Mouse (Mus musculus) forebrain, embryonic 15.5 days (tissue): ENCODE measurements around the gene Asic2. TPM values are rescaled to one million over a fixed set of nuclear protein-coding genes. Genes with fewer than 3 reads are reported as not detected.
A peak's percentile ranks its signal among the peaks of the same experiment; 100 is the strongest.

Experiments
- ATAC-seq: fragments of 200-750 bp; cut with Nextera tagmentation; replicated peaks from 2 replicates; pipeline ENCODE4 v1.8.0; 2017; ENCODE audit warnings: mild to moderate bottlenecking, moderate TSS enrichment, moderate library complexity
- H3K27ac ChIP-seq: fragments of 300-500 bp; sonication (generic); replicated peaks from 2 replicates; pipeline ENCODE4 v1.5.1; 2015; ENCODE audit warnings: mild to moderate bottlenecking, inconsistent platforms
- H3K27me3 ChIP-seq: fragments of 300-500 bp; sonication (generic); 2 replicates; pipeline ENCODE4 v1.6.1; 2015; ENCODE audit warnings: inconsistent platforms
- H3K36me3 ChIP-seq: fragments of 300-500 bp; sonication (generic); 2 replicates; pipeline ENCODE4 v1.6.1; 2015; ENCODE audit warnings: mild to moderate bottlenecking, inconsistent platforms
- H3K4me1 ChIP-seq: fragments of 300-500 bp; sonication (generic); 2 replicates; pipeline ENCODE4 v1.6.1; 2015; ENCODE audit warnings: inconsistent platforms
- H3K4me2 ChIP-seq: fragments of 300-500 bp; sonication (generic); replicated peaks from 2 replicates; pipeline ENCODE4 v1.6.1; 2015; ENCODE audit warnings: mild to moderate bottlenecking, inconsistent platforms
- H3K4me3 ChIP-seq: fragments of 300-500 bp; sonication (generic); 2 replicates; pipeline ENCODE4 v1.5.1; 2015; ENCODE audit warnings: mild to moderate bottlenecking, inconsistent platforms
- H3K9ac ChIP-seq: fragments of 300-500 bp; sonication (generic); replicated peaks from 2 replicates; pipeline ENCODE4 v1.6.1; 2015; ENCODE audit warnings: mild to moderate bottlenecking, inconsistent platforms
- H3K9me3 ChIP-seq: fragments of 300-500 bp; sonication (generic); 2 replicates; pipeline ENCODE4 v1.6.1; 2016; ENCODE audit warnings: inconsistent platforms
- WGBS: fragments of 180-500 bp; shearing (Covaris S2); methylation state at CpG from one replicate; pipeline ENCODE4 v1.1.7; 2015; ENCODE audit warnings: mixed read lengths; 5-methylcytosine and 5-hydroxymethylcytosine counted together
- polyA plus RNA-seq: library from polyadenylated mRNA; unstranded; fragments of >200 nt; fragmentation: Nextera tagmentation; extraction: Ambion mirVana; gene quantifications from 2 replicates; pipeline ENCODE4 v1.2.1, GENCODE M21; 2015

Asic2 gene
- polyA plus RNA-seq, 1 experiment from 2014 or later = 5.5 TPM

GRCm38 (mm10) chr11:81940988-81941387 lies 27.3 kb downstream of the Asic2 start:
- WGBS = 19% methylated on average over 1 of the region's 1 CpGs
- H3K9ac ChIP-seq = no peak overlapping the region
- no peak overlapping the region for H3K4me3 ChIP-seq
- H3K36me3 ChIP-seq = no peaks in the 10 kb centered on the region
- H3K4me2 ChIP-seq = no peak overlapping the region
- H3K9me3 ChIP-seq = no peaks in the 10 kb centered on the region
- H3K27me3 ChIP-seq = no peaks in the 10 kb centered on the region
- no peak overlapping the region for H3K27ac ChIP-seq
- ATAC-seq = no peak
- H3K4me1 ChIP-seq = no peaks in the 10 kb centered on the region

GRCm38 (mm10) chr11:81937516-81937915 lies 30.7 kb downstream of the Asic2 start:
- 91% methylated on average over 1 of the region's 1 CpGs for WGBS
- no peak overlapping the region for H3K9ac ChIP-seq
- no peaks in the 10 kb centered on the region for H3K9me3 ChIP-seq
- no peak overlapping the region for H3K27ac ChIP-seq
- no peaks in the 10 kb centered on the region for H3K27me3 ChIP-seq
- H3K36me3 ChIP-seq = no peaks in the 10 kb centered on the region
- no peak overlapping the region for H3K4me3 ChIP-seq
- H3K4me2 ChIP-seq = no peak overlapping the region
- no peak for ATAC-seq
- H3K4me1 ChIP-seq = no peaks in the 10 kb centered on the region

- no peak for ATAC-seq
- Histone ChIP-seq H3K9ac (no peak overlapping the region), H3K27me3 (no peaks in the 10 kb centered on the region), H3K4me2 (no peak overlapping the region), H3K27ac (no peak overlapping the region), H3K36me3 (no peaks in the 10 kb centered on the region), H3K4me1 (no peaks in the 10 kb centered on the region), H3K4me3 (no peak overlapping the region), H3K9me3 (no peaks in the 10 kb centered on the region)
These were observed 41.9 kb downstream of the Asic2 start for GRCm38 (mm10) chr11:81926393-81926792.

- Histone ChIP-seq H3K27me3 (no peaks in the 10 kb centered on the region), H3K27ac (no peak overlapping the region), H3K36me3 (no peaks in the 10 kb centered on the region), H3K4me3 (no peak overlapping the region), H3K4me1 (no peaks in the 10 kb centered on the region), H3K4me2 (no peak overlapping the region), H3K9me3 (no peaks in the 10 kb centered on the region), H3K9ac (no peak overlapping the region)
- no peak for ATAC-seq
- WGBS = 91% methylated on average over 4 of the region's 4 CpGs
These were observed 44.6 kb downstream of the Asic2 start for GRCm38 (mm10) chr11:81923626-81924025.

GRCm38 (mm10) chr11:81923096-81923495 lies 45.2 kb downstream of the Asic2 start:
- 93% methylated on average over 2 of the region's 2 CpGs for WGBS
- no peak overlapping the region for H3K4me3 ChIP-seq
- ATAC-seq = no peak

GRCm38 (mm10) chr11:81915501-81915900 lies 52.8 kb downstream of the Asic2 start:
- Histone ChIP-seq H3K27me3 (peaks cover 2% of the 10 kb centered on the region; the same call in 1 of the 2 replicates), H3K9ac (no peak overlapping the region), H3K4me3 (no peak overlapping the region), H3K4me2 (no peak overlapping the region), H3K4me1 (peaks cover 8% of the 10 kb centered on the region; the same call in 1 of the 2 replicates), H3K36me3 (no peaks in the 10 kb centered on the region), H3K9me3 (no peaks in the 10 kb centered on the region), H3K27ac (no peak overlapping the region)
- WGBS = 22% methylated on average over 6 of the region's 6 CpGs
- no peak for ATAC-seq

More at GRCm38 (mm10) chr11:81923096-81923495, 45.2 kb downstream of the Asic2 start:
- Histone ChIP-seq H3K27ac (no peak overlapping the region), H3K36me3 (no peaks in the 10 kb centered on the region), H3K9ac (no peak overlapping the region), H3K9me3 (no peaks in the 10 kb centered on the region), H3K4me1 (no peaks in the 10 kb centered on the region), H3K27me3 (no peaks in the 10 kb centered on the region), H3K4me2 (no peak overlapping the region)

GRCm38 (mm10) chr11:81913071-81913470 lies 55.2 kb downstream of the Asic2 start:
- peaks cover 2% of the 10 kb centered on the region; the same call in 1 of the 2 replicates for H3K27me3 ChIP-seq
- no peak overlapping the region for H3K4me3 ChIP-seq
- no peaks in the 10 kb centered on the region for H3K9me3 ChIP-seq
- no peak for ATAC-seq
- 89% methylated on average over 4 of the region's 4 CpGs for WGBS
- no peak overlapping the region for H3K27ac ChIP-seq
- no peak overlapping the region for H3K9ac ChIP-seq
- H3K4me1 ChIP-seq = peaks cover 8% of the 10 kb centered on the region; the same call in 1 of the 2 replicates
- H3K4me2 ChIP-seq = no peak overlapping the region
- H3K36me3 ChIP-seq = no peaks in the 10 kb centered on the region

- Histone ChIP-seq H3K4me3 (no peak overlapping the region), H3K36me3 (no peaks in the 10 kb centered on the region), H3K4me2 (no peak overlapping the region), H3K9me3 (no peaks in the 10 kb centered on the region), H3K9ac (no peak overlapping the region), H3K4me1 (no peaks in the 10 kb centered on the region), H3K27ac (no peak overlapping the region), H3K27me3 (peaks cover 2% of the 10 kb centered on the region; the same call in 1 of the 2 replicates)
- no peak for ATAC-seq
- 83% methylated on average over 5 of the region's 5 CpGs for WGBS
These were observed 58.8 kb downstream of the Asic2 start for GRCm38 (mm10) chr11:81909397-81909894.

- Histone ChIP-seq H3K4me3 (no peak overlapping the region), H3K4me1 (no peaks in the 10 kb centered on the region), H3K36me3 (no peaks in the 10 kb centered on the region), H3K9me3 (no peaks in the 10 kb centered on the region), H3K9ac (no peak overlapping the region), H3K27ac (no peak overlapping the region), H3K4me2 (no peak overlapping the region), H3K27me3 (no peaks in the 10 kb centered on the region)
- no peak for ATAC-seq
- WGBS = 92% methylated on average over 1 of the region's 1 CpGs
These were observed 59.5 kb downstream of the Asic2 start for GRCm38 (mm10) chr11:81908760-81909159.

- no peak overlapping the region for H3K4me3 ChIP-seq
- no peak overlapping the region for H3K9ac ChIP-seq
- H3K36me3 ChIP-seq = no peaks in the 10 kb centered on the region
- H3K9me3 ChIP-seq = no peaks in the 10 kb centered on the region
- H3K27ac ChIP-seq = no peak overlapping the region
- no peak overlapping the region for H3K4me2 ChIP-seq
- peaks cover 14% of the 10 kb centered on the region for H3K4me1 ChIP-seq
- no peak for ATAC-seq
- H3K27me3 ChIP-seq = no peaks in the 10 kb centered on the region
These were observed 65.9 kb downstream of the Asic2 start for GRCm38 (mm10) chr11:81902318-81902717.

GRCm38 (mm10) chr11:81897547-81898354 lies 70.5 kb downstream of the Asic2 start:
- no peaks in the 10 kb centered on the region for H3K9me3 ChIP-seq
- H3K4me1 ChIP-seq = peaks cover 20% of the 10 kb centered on the region
- H3K4me3 ChIP-seq = no peak overlapping the region
- H3K27me3 ChIP-seq = no peaks in the 10 kb centered on the region
- H3K27ac ChIP-seq = peak overlapping the region; percentile 84
- no peaks in the 10 kb centered on the region for H3K36me3 ChIP-seq
- ATAC-seq = peak; percentile 85
- H3K9ac ChIP-seq = no peak overlapping the region; the same call in 1 of the 2 replicates
- H3K4me2 ChIP-seq = no peak overlapping the region
- WGBS = 1% methylated on average over 8 of the region's 8 CpGs

GRCm38 (mm10) chr11:81896511-81896910 lies 71.7 kb downstream of the Asic2 start:
- H3K27ac ChIP-seq = peak overlapping the region; percentile 84; the same call in 1 of the 2 replicates
- H3K4me2 ChIP-seq = no peak overlapping the region
- H3K9me3 ChIP-seq = no peaks in the 10 kb centered on the region
- no peak overlapping the region for H3K9ac ChIP-seq
- no peaks in the 10 kb centered on the region for H3K36me3 ChIP-seq
- H3K4me1 ChIP-seq = peaks cover 20% of the 10 kb centered on the region
- H3K4me3 ChIP-seq = no peak overlapping the region
- no peak for ATAC-seq
- no peaks in the 10 kb centered on the region for H3K27me3 ChIP-seq
- WGBS = 91% methylated on average over 6 of the region's 6 CpGs
